Mouse (Mus musculus): ENCODE data around the gene Plekha8.

Gene Plekha8

DNA sequence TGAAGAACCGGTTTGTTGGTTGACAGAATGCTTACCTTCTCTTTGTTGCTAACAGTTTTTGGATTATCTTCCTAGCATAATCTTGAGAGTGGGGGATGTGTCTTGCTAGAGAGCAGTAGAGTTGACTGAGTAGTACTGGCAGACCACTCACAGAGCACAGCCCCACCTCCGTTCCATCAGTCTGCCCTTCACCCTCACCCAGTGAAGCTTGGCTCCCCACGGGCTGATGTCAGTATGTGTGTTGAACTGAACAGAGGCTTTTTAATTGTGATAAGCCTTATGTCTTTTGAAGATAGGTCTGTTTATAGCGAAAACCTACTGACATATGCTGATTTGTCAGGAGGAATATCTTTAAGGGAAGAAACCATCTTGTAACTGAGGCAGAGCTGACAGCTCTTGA lies 48.3 kb downstream of the Plekha8 start:
- ATAC-seq (ENCODE audit: low TSS enrichment): no peak

- ATAC-seq (ENCODE audit: low TSS enrichment): peak; percentile 72
Measured at GRCm38 (mm10) chr6:54655471-54656095, 60.7 kb downstream of the Plekha8 start.

DNA sequence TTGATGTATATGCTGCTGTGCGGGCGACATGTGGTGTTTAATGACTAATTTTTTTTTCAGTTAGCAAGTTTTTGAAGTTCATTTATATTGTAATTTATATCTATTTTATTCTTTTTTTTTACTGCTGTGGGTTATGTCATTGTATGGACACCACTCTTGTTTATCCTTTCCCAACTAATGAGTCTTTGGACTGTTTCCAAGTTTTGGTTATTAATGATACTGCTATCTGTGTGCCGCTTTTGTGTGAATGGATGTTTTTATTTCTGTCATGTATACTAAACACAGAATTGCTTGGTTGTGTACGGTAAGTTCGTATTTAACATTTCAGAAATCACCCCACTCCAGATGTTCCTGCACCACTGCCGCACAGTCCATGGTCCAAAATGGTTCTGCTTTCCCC lies 63.0 kb downstream of the Plekha8 start:
- no peak for ATAC-seq (ENCODE audit: low TSS enrichment)

DNA sequence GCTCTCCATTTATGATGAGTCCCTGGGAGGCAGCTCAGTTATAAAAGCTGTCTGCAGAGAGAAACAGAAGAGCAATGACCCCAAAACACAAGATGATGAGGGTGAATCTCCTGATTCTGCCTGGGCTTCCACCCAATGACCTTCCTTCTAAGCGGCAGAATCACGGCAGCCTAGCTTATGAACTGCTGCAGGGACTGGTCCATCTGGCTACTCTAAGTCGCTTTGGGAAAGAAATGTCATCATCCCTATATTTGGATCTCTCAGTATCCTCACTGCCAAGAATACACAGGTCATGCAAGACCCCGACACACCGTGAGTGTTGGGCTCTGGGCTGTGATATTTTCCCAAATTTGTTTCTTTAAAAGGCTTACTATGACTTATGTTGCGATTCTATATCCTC lies 75.0 kb downstream of the Plekha8 start:
- ATAC-seq (ENCODE audit: low TSS enrichment): no peak

GRCm38 (mm10) chr6:54672901-54673300 lies 78.0 kb downstream of the Plekha8 start:
- ATAC-seq (ENCODE audit: low TSS enrichment): no peak

DNA sequence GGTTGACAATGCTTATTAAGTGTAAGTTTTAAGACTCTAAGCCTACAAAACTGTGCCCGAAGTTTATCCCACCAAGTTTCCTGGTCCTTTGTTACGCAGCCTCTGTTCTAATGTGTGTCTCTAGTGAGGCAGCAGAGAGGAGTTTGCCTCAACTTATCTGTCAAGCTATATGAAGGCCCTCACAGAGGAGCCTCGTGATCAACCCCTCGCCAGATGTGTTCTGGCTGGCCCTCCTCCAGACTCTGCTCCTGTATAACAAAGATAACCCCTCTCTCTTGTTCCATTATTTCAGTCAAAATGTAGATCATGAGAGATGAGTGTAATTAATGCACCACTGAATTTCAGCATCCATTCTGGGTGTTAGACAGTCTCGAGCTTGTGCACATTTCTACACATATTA lies 84.8 kb downstream of the Plekha8 start:
- no peak for ATAC-seq (ENCODE audit: low TSS enrichment)

DNA sequence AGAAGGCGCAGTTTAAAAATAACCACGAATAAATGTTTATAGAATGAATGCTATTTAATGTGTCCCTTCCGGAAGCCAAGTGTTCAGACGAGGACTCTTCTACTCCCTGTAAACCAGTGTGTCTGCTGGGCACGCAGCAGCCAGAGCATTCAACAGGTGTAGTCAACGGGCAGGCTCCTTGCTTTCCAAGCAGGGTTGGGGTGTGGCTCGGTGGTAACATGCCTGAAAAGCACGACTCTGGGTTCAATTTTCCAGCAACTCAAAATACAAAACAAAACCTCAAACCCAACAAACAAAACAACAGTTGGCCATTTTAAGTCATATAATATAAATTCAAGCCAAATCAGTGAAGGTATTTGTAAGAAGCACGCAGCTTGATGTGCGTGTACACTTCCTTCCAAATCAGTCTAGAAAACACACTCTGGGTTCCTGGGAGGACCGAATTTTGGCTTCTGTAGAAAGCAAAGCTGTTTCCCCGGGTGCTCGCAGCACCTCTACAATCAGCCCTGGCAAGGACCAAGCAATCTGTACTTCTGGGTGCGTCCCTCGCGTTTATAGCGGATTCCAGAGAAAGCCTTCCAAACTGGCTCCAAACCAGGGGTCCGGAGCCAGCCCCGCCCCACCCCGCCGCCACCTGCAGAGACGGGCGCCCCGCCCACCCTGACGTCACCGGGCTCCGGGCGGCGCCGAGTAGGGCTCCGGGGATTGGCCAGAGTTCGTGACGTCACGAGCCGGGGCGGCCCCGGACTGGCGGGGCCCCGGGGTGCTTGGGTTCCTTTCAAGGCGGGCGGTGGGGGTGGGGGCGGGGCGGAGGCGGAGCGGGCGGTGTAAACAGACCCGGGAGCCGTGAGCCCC lies 86.2 kb downstream of the Plekha8 start, which contains the start of gene Mturn:
Gene Mturn, plus strand, starts transcription at position 734 of the 855 bp plus-strand sequence.
- peak; percentile 84 for ATAC-seq (ENCODE audit: low TSS enrichment)

DNA sequence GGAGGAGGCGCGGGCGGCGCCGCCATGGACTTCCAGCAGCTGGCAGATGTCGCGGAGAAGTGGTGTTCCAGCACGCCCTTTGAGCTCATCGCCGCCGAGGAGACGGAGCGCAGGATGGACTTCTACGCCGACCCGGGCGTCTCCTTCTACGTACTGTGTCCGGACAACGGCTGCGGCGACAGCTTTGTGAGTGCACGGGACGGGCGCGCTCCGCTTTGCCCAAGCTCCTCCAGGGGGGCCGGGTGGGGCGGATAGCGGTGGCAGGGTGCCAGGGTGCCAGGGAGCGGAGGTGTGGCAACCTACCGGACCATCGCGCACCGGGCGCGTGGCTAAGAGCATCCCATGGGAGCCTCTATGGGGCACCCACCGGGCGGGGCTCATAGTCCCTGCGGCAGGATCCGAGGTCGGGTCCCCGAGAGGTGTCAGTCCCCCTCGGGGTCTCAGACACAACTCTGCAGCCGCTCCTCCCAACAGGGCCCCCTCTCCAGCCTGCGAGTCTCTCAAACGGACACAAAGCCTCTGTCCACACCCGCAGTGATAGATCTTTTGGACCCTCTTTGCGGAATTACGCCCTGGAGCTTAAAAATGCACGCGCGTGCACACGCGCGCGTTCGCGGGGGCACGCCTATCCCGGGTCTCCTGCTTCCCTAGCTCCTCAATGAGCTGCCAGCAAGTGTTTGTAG lies 87.0 kb downstream of the Plekha8 start:
- ATAC-seq (ENCODE audit: low TSS enrichment): peak; percentile 49

GRCm38 (mm10) chr6:54684085-54684484 lies 89.2 kb downstream of the Plekha8 start:
- no peak for ATAC-seq (ENCODE audit: low TSS enrichment)

- no peak for ATAC-seq (ENCODE audit: low TSS enrichment)
Measured at GRCm38 (mm10) chr6:54685103-54685502, 90.2 kb downstream of the Plekha8 start.

DNA sequence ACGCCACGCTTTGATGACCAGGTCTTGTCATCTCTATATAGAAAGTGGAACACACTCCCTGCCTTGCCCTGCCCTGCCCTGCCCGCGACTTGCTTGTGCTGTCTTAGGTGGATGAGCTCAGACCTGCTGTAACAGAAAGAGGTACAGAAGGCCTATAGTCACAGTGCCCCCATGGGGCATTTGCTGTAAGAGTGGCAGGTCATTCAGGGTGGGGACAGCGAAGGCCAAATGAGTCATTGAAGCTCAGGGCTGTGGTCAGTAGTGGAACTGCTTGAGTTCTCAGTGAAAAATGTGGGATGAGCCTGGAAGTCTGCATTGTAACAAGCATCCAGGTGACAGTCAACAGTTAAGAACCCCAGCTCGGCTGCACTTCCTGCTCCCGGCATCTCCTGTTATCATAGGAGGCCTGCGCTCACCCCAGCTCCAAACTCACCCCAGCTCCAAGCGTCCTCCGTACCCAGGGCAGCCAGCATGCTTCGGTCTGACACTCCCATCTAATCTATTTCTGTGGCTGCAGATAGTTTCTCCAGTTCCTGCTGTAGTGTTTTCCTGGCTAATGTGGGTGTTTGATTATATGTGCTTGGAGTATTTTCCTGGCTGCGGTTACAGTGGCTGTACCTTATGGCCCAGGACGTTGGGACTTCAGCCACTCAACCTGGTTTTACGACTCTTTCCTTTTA lies 90.9 kb downstream of the Plekha8 start:
- ATAC-seq (ENCODE audit: low TSS enrichment): no peak

GRCm38 (mm10) chr6:54686946-54687737 lies 92.2 kb downstream of the Plekha8 start:
- ATAC-seq (ENCODE audit: low TSS enrichment): no peak

DNA sequence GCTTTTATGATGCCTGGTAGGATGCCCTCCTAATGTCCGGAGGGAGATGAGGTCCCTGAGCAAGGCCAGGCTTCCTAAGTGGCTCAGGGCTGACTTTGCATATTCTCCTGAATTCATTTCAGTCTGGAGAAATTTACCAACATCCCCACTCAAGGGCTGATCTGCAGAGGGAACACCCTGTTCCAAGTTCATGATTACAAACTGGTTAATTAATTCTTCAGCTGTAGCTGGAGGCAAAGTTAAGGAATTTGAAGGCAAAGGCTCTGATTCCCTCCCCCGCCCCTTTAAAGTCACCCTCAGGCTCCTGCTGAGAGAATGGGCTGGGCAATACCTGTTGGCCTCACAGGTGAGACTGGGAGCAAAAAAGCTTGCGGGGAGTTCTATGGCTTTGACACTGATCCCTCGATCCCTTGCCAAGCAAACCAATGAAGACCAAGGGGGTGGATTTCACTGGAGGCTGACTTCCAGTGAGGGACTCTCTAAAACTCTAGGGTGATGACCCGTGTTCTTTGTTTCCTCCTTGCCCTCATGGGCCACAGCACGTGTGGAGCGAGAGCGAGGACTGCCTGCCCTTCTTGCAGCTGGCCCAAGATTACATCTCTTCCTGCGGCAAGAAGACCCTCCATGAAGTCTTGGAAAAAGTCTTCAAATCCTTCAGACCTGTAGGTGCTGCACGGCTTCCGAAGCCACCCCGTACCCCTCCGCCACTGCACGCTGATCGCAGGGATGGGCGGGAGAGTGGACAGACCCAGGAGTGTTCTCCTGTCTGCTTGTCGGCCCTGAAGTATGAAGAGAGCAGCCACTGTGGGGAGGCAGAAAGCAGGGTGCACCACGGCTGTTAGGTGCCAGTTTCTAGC lies 93.8 kb downstream of the Plekha8 start:
- no peak for ATAC-seq (ENCODE audit: low TSS enrichment)

GRCm38 (mm10) chr6:54689686-54690085 lies 94.8 kb downstream of the Plekha8 start:
- no peak for ATAC-seq (ENCODE audit: low TSS enrichment)

DNA sequence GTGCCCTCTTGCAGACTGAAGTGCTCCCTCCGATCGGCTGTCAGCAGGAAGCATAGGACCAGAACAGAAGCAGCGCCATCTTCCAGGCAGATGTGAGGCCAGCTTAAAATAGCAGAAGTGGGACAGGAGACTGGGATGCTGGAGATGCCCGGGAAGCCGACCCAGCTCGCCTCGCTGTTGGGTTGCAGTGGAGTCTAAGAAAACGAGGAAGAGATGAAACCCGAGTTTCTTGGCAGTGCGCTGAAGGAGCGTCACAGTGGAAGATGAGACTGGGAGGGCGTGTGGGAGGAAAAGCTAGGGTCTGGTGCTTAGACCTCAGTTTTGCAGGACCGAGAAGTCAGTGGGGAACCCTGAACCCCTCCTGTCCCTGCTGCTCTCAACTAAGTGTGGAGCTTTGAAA lies 95.9 kb downstream of the Plekha8 start:
- ATAC-seq (ENCODE audit: low TSS enrichment): peak; percentile 60

GRCm38 (mm10) chr6:54691368-54692116 lies 96.6 kb downstream of the Plekha8 start:
- ATAC-seq (ENCODE audit: low TSS enrichment): no peak

DNA sequence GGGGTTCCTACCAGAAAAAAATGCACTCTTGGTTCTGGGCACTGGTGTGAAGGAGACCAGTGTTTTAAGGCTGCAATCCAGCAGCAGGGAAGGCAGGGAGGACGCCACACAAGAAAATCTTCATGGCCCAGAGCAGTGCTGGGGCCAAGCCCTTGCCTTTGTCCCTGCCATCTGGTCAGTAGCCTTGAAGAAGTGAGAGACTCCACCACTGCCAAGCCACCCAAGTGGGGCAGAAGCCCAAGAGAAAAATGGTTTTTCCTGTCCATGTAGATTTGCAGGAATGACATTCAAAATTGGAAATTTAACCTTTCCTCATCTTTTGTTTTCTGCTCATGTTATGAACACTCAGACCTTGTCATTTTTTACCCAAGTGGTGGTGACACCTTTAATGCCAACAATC lies 97.3 kb downstream of the Plekha8 start:
- ATAC-seq (ENCODE audit: low TSS enrichment): no peak

GRCm38 (mm10) chr6:54693286-54693685 lies 98.4 kb downstream of the Plekha8 start:
- ATAC-seq (ENCODE audit: low TSS enrichment): no peak
